Mouse (Mus musculus) megakaryocyte, adult 5-6 weeks (primary cell): Measurements from ENCODE around the gene Olfr623. TPM values are rescaled to one million over a fixed set of nuclear protein-coding genes. Genes with fewer than 3 reads are reported as not detected.

Experiments used
- ATAC-seq: 2 replicates; pipeline ENCODE4 v1.8.0; 2016; ENCODE audit warnings: mild to moderate bottlenecking, inconsistent platforms; ENCODE audit not compliant: poor library complexity, severe bottlenecking
- total RNA-seq, 2 experiments: library from RNA; stranded (forward) in 1 of 2; stranded (reverse) in 1 of 2; fragments of 153-499, 151-499 nt in 1 of 2; fragments of 221-1000, 200-1000 nt in 1 of 2; gene quantifications; 2 replicates each; pipeline versions ENCODE4 v1.2.3 to v1.2.4; 2015 to 2017

The Olfr623 gene
- total RNA-seq (2015) (not detected in 2 replicates), total RNA-seq (2017) (not detected in 2 replicates)

DNA sequence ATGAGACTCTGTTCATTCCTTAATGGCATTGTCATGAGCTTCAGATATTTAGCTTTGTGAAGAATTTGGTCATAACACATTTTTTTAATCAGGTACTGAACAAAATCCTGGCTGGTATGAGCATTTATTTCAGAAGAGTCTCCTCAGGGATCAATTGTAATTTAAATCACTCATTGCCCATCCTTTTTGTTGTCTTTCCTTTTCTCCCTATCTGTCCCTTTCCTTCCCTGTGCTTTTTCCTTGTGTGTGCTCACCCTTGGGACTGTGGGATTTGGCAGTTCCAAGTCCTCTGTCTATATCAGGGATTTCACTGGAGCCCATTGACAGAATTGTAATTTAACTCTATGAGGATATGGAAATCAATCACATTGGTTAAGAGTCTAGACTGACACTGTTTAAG is at the start of gene Olfr623:
TSS of gene Olfr623 (minus strand) at position 101 of the 400 bp plus-strand sequence.
- no peak for ATAC-seq

DNA sequence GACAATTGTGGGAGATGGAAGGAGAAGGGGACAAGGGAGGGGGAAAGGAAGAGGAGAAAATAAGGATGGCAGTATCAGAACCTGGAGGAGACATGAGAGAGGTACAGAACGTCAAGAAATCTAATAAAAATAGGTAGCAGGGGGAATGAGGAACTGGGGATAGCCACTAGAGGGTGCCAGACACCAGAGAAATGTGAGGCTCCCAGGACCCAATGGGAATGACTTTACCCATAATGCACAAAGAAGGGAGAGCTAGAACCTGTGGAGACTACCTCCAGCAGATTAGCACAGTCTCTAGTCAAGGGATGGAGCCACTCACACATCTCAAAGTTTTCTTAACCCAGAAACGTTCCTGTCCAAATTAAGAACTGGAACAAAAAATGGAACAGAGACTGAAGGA is 48.5 kb upstream of the Olfr623 start:
- peak; percentile 45 for ATAC-seq

DNA sequence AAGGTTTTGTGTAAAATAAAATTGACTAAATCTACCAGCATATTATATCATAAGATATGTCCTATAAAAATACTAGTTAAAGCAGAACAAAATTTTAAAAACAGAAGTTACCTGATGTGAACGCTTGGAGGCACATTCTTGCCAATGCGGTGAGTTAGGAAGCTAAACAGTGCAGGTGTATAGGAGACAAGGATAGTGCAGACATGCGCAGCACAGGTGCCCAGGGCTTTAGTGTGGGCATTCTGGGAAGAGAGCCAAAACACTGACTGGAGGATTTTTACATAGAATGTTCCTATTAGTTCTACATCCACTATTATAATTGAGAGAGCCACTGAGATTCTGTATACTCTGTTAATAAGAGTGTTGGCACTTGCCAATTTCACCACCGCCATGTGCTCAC is 36.0 kb upstream of the Olfr623 start:
- ATAC-seq, result no peak

DNA sequence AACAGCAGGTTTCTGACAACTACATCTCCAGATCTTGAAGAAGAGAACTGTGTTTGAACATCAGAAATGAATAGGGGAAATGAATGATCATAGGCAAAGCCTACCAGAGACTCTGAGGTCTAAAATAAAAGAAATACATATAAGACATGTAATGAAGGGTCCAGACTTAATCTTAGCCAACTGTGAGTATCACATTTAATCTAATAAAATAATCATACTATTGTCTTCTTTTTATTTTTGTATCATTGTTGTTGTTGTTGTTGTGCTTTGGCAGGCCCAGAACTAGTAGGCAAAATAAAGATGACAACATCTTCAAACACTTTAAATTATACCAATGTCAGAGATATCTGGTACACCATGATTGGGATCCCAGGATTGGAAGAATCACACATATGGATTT is 18.9 kb upstream of the Olfr623 start, which contains the start of gene Olfr625-ps1:
TSS of gene Olfr625-ps1 (plus strand) at position 301 of the 400 bp plus-strand sequence.
- ATAC-seq, result no peak

DNA sequence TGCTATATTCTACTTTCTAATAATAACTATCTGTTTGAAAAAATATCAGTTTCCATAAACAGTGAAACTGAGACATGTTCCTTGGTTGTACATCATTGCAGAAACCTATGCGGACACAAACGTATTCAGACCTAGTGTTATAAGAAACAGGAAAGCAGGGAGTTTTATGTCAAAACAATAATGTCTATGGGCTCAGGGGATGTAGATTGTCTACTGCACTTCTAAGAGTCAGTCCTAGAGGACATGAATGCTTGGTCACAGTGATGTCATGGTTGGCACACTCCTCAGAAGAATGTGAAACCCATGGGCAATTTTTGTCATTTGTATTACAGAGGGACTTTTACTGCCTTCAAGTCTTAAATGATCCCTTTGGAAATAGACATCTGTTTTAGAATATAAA is 7.6 kb upstream of the Olfr623 start, which contains the start of gene Olfr624:
TSS of gene Olfr624 (minus strand) at position 101 of the 400 bp plus-strand sequence.
- ATAC-seq, result no peak

DNA sequence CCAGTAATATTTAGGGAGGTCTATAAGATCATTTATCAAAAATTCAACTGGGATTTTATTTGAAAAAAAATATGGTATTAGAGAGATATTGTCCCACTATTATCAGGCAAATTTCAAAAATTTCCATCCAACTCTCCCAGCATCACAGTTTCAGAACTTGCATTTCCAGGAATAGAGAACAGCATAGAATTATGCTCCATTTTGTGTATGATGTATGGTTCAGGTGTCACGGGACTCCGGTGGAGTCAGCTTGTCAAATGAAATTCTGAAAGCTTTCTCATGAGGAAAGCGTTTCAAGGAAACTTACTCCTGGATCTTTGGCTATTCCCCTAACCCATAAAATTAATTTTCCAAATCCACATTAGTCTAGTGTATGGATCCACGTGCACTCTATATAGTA is 19.4 kb downstream of the Olfr623 start:
- ATAC-seq, result no peak

DNA sequence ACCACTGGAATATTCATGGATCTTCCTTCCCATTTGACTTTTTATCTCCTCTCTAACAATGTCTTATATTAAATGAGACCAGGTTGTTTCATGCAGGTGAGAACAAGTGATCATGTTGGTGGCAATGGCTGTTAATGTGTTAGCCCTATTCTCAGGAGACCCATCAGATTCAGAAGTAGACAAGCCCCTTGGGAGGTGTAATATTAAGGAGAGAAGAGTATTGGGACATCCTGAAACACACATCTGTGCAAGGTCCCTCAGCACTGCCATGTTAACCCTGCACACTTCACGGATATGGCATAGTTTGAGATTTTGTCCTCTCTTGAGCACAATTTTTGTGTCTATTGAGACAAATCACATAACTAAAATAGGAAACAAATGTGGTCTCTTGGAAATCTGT is 20.9 kb downstream of the Olfr623 start, which contains the start of gene Olfr622:
TSS of gene Olfr622 (minus strand) at position 101 of the 400 bp plus-strand sequence.
- ATAC-seq, result no peak

DNA sequence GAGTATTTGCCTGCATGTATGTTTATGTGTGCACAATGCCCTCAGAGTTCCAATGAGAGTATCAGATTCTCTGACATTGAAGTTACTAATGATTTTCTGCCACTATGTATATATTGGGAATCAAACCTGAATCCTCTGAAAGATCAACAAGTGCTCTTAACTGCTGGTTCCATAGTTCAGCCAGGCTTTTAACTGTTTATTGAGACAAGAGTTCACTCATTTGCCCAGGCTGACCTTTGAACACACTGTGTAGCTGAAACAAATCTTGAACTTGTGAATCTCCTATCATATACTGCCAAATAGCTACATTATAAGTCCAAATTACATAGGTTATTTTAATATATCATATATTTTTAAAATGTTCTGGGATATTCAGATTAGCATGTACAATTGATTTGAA is 26.7 kb downstream of the Olfr623 start:
- no peak for ATAC-seq

DNA sequence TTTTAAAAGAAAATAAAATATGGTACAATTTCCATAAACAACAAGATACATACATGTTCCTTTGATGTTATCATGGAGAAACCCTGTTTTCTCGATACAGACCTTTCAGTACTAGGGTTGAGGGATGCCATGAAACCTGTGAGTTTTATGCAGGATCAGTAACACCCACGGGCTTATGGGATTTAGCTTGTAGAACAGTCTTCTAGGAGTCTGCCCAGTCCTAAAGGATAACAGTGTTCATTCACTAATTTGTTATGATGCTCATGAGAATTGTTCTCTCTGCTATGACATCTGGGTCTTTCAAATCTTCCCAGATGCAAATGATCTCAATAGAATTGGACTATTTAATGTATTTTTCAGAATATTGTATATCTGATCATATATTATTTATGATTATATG is 51.1 kb downstream of the Olfr623 start, which contains the start of gene Olfr620:
TSS of gene Olfr620 (minus strand) at position 101 of the 400 bp plus-strand sequence.
- ATAC-seq, result no peak

Other genes starting within 250 kb of the Olfr623 start
Only the 30 nearest of the 34 such genes appear.
- gene Olfr605, start 218.3 kb downstream of the Olfr623 start, total RNA-seq (2015), result not detected in 2 replicates
- gene Olfr605, start 218.3 kb downstream of the Olfr623 start, total RNA-seq (2017), result not detected in 2 replicates
- gene Olfr606, start 214.7 kb downstream of the Olfr623 start, total RNA-seq (2015), result not detected in 2 replicates
- gene Olfr606, start 214.7 kb downstream of the Olfr623 start, total RNA-seq (2017), result not detected in 2 replicates
- not detected in 2 replicates for gene Olfr607, start 199.5 kb downstream of the Olfr623 start, total RNA-seq (2015)
- not detected in 2 replicates for gene Olfr607, start 199.5 kb downstream of the Olfr623 start, total RNA-seq (2017)
- not detected in 2 replicates for gene Olfr608, start 193.8 kb downstream of the Olfr623 start, total RNA-seq (2015)
- gene Olfr608, start 193.8 kb downstream of the Olfr623 start, total RNA-seq (2017), result not detected in 2 replicates
- gene Olfr609, start 165.6 kb downstream of the Olfr623 start, total RNA-seq (2015), result not detected in 2 replicates
- not detected in 2 replicates for gene Olfr609, start 165.6 kb downstream of the Olfr623 start, total RNA-seq (2017)
- not detected in 2 replicates for gene Olfr610, start 151.6 kb downstream of the Olfr623 start, total RNA-seq (2015)
- gene Olfr610, start 151.6 kb downstream of the Olfr623 start, total RNA-seq (2017), result not detected in 2 replicates
- gene Olfr611, start 142.9 kb downstream of the Olfr623 start, total RNA-seq (2015), result not detected in 2 replicates
- not detected in 2 replicates for gene Olfr611, start 142.9 kb downstream of the Olfr623 start, total RNA-seq (2017)
- gene Olfr612, start 121.0 kb downstream of the Olfr623 start, total RNA-seq (2015), result not detected in 2 replicates
- not detected in 2 replicates for gene Olfr612, start 121.0 kb downstream of the Olfr623 start, total RNA-seq (2017)
- gene Olfr613, start 115.6 kb downstream of the Olfr623 start, total RNA-seq (2015), result not detected in 2 replicates
- gene Olfr613, start 115.6 kb downstream of the Olfr623 start, total RNA-seq (2017), result not detected in 2 replicates
- gene Olfr615, start 107.6 kb downstream of the Olfr623 start, total RNA-seq (2015), result not detected in 2 replicates
- not detected in 2 replicates for gene Olfr615, start 107.6 kb downstream of the Olfr623 start, total RNA-seq (2017)
- gene Olfr616, start 94.6 kb downstream of the Olfr623 start, total RNA-seq (2015), result not detected in 2 replicates
- not detected in 2 replicates for gene Olfr616, start 94.6 kb downstream of the Olfr623 start, total RNA-seq (2017)
- gene Olfr617, start 90.6 kb downstream of the Olfr623 start, total RNA-seq (2015), result not detected in 2 replicates
- not detected in 2 replicates for gene Olfr617, start 90.6 kb downstream of the Olfr623 start, total RNA-seq (2017)
- not detected in 2 replicates for gene Olfr618, start 73.6 kb downstream of the Olfr623 start, total RNA-seq (2015)
- not detected in 2 replicates for gene Olfr618, start 73.6 kb downstream of the Olfr623 start, total RNA-seq (2017)
- not detected in 2 replicates for gene Olfr619, start 63.1 kb downstream of the Olfr623 start, total RNA-seq (2015)
- not detected in 2 replicates for gene Olfr619, start 63.1 kb downstream of the Olfr623 start, total RNA-seq (2017)
- not detected in 2 replicates for gene Olfr620, start 51.2 kb downstream of the Olfr623 start, total RNA-seq (2015)
- not detected in 2 replicates for gene Olfr620, start 51.2 kb downstream of the Olfr623 start, total RNA-seq (2017)
- not detected in 2 replicates for gene Olfr622, start 21.0 kb downstream of the Olfr623 start, total RNA-seq (2015)
- gene Olfr622, start 21.0 kb downstream of the Olfr623 start, total RNA-seq (2017), result not detected in 2 replicates
- 0.05 TPM in 1 of 2 replicates, not detected in the other for gene Olfr624, start 7.5 kb upstream of the Olfr623 start, total RNA-seq (2015)
- 0.15 TPM in 1 of 2 replicates, not detected in the other for gene Olfr624, start 7.5 kb upstream of the Olfr623 start, total RNA-seq (2017)
- gene Olfr625-ps1, start 19.0 kb upstream of the Olfr623 start, total RNA-seq (2015), result not detected in 2 replicates
- gene Olfr625-ps1, start 19.0 kb upstream of the Olfr623 start, total RNA-seq (2017), result not detected in 2 replicates
- gene Olfr243, start 51.0 kb upstream of the Olfr623 start, total RNA-seq (2015), result not detected in 2 replicates
- gene Olfr243, start 51.0 kb upstream of the Olfr623 start, total RNA-seq (2017), result not detected in 2 replicates
- gene Olfr628, start 66.7 kb upstream of the Olfr623 start, total RNA-seq (2015), result not detected in 2 replicates
- not detected in 2 replicates for gene Olfr628, start 66.7 kb upstream of the Olfr623 start, total RNA-seq (2017)
- gene Olfr629, start 81.2 kb upstream of the Olfr623 start, total RNA-seq (2015), result not detected in 2 replicates
- not detected in 2 replicates for gene Olfr629, start 81.2 kb upstream of the Olfr623 start, total RNA-seq (2017)
- gene Olfr630, start 93.6 kb upstream of the Olfr623 start, total RNA-seq (2015), result not detected in 2 replicates
- gene Olfr630, start 93.6 kb upstream of the Olfr623 start, total RNA-seq (2017), result not detected in 2 replicates
- not detected in 2 replicates for gene Olfr69, start 107.9 kb upstream of the Olfr623 start, total RNA-seq (2015)
- not detected in 2 replicates for gene Olfr69, start 107.9 kb upstream of the Olfr623 start, total RNA-seq (2017)
- gene Olfr68, start 116.0 kb upstream of the Olfr623 start, total RNA-seq (2015), result not detected in 2 replicates
- not detected in 2 replicates for gene Olfr68, start 116.0 kb upstream of the Olfr623 start, total RNA-seq (2017)
- not detected in 2 replicates for gene Olfr67, start 128.1 kb upstream of the Olfr623 start, total RNA-seq (2015)
- gene Olfr67, start 128.1 kb upstream of the Olfr623 start, total RNA-seq (2017), result not detected in 2 replicates
- 43.0 and 130 TPM in 2 replicates for gene Hbb-bt, start 150.3 kb upstream of the Olfr623 start, total RNA-seq (2015)
- 14.3 and 23.0 TPM in 2 replicates for gene Hbb-bt, start 150.3 kb upstream of the Olfr623 start, total RNA-seq (2017)
- gene Hbb-bs, start 164.4 kb upstream of the Olfr623 start, total RNA-seq (2015), result 106 and 274 TPM in 2 replicates
- gene Hbb-bs, start 164.4 kb upstream of the Olfr623 start, total RNA-seq (2017), result 71.1 and 121 TPM in 2 replicates
- gene Hbb-bh2, start 176.8 kb upstream of the Olfr623 start, total RNA-seq (2015), result not detected in 2 replicates
- not detected in 2 replicates for gene Hbb-bh2, start 176.8 kb upstream of the Olfr623 start, total RNA-seq (2017)
- not detected in 2 replicates for gene Hbb-bh1, start 179.5 kb upstream of the Olfr623 start, total RNA-seq (2015)
- gene Hbb-bh1, start 179.5 kb upstream of the Olfr623 start, total RNA-seq (2017), result not detected in 2 replicates
- not detected in 2 replicates for gene Hbb-y, start 189.5 kb upstream of the Olfr623 start, total RNA-seq (2015)
- gene Hbb-y, start 189.5 kb upstream of the Olfr623 start, total RNA-seq (2017), result not detected in 2 replicates